Mouse (Mus musculus) C2C12 (cell line): ENCODE measurements around the gene Wnt10a. TPM values are rescaled to one million over a fixed set of nuclear protein-coding genes. Genes with fewer than 3 reads are reported as not detected.
A peak's percentile ranks its signal among the peaks of the same experiment; 100 is the strongest.

Source experiments
- H3K27me3 ChIP-seq: one replicate; pipeline ENCODE4 v1.6.1; 2011; ENCODE audit not compliant: control insufficient read depth, insufficient read depth, insufficient read length
- H3K36me3 ChIP-seq: one replicate; pipeline ENCODE4 v1.6.1; 2011; ENCODE audit not compliant: control insufficient read depth, insufficient read depth
- H3K4me3 ChIP-seq: one replicate; pipeline ENCODE4 v1.5.1; 2011; ENCODE audit warnings: mild to moderate bottlenecking, control low read depth; ENCODE audit not compliant: poor library complexity, insufficient read depth, severe bottlenecking
- H3K79me2 ChIP-seq: one replicate; pipeline ENCODE4 v1.6.1; 2011; ENCODE audit not compliant: control insufficient read depth, insufficient read depth
- H3K79me3 ChIP-seq: one replicate; pipeline ENCODE4 v1.6.1; 2011; ENCODE audit warnings: low read depth, control low read depth
- H3ac ChIP-seq: one replicate; pipeline ENCODE3; 2011; ENCODE audit warnings: low read depth; ENCODE audit not compliant: control insufficient read depth, insufficient read length
- CEBPB ChIP-seq: IDR thresholded peaks from one replicate; pipeline ENCODE4 v1.6.1; 2011; ENCODE audit warnings: low read depth, mild to moderate bottlenecking, control low read depth, moderate library complexity
- CTCF ChIP-seq: IDR thresholded peaks from one replicate; pipeline ENCODE4 v1.5.1; 2011; ENCODE audit not compliant: control insufficient read depth, insufficient read depth, insufficient read length
- FOSL1 ChIP-seq: IDR thresholded peaks from one replicate; pipeline ENCODE4 v1.8.0; 2011; ENCODE audit warnings: mild to moderate bottlenecking, low read length; ENCODE audit not compliant: poor library complexity, insufficient read depth, severe bottlenecking
- MAX ChIP-seq: IDR thresholded peaks from one replicate; pipeline ENCODE4 v1.6.1; 2011; ENCODE audit warnings: mild to moderate bottlenecking, control low read depth
- MYOD1 ChIP-seq: IDR thresholded peaks from one replicate; pipeline ENCODE4 v1.6.1; 2011; ENCODE audit warnings: low read depth; ENCODE audit not compliant: control insufficient read depth, insufficient read length
- MYOG ChIP-seq: IDR thresholded peaks from one replicate; pipeline ENCODE4 v1.6.1; 2011; ENCODE audit not compliant: control insufficient read depth, insufficient read length; ENCODE audit errors: extremely low read depth
- USF1 ChIP-seq: IDR thresholded peaks from one replicate; pipeline ENCODE4 v1.6.1; 2011; ENCODE audit warnings: low read depth, mild to moderate bottlenecking, control low read depth, moderate library complexity
- polyA plus RNA-seq: library from polyadenylated mRNA; unstranded; fragments of >200 nt; fragmentation: generic; extraction: Trizol; gene quantifications from one replicate; pipeline ENCODE4 v1.2.1, GENCODE M21; 2012; ENCODE audit warnings: missing spikeins

Wnt10a gene
- polyA plus RNA-seq, 1 experiment: 12.9 TPM

DNA sequence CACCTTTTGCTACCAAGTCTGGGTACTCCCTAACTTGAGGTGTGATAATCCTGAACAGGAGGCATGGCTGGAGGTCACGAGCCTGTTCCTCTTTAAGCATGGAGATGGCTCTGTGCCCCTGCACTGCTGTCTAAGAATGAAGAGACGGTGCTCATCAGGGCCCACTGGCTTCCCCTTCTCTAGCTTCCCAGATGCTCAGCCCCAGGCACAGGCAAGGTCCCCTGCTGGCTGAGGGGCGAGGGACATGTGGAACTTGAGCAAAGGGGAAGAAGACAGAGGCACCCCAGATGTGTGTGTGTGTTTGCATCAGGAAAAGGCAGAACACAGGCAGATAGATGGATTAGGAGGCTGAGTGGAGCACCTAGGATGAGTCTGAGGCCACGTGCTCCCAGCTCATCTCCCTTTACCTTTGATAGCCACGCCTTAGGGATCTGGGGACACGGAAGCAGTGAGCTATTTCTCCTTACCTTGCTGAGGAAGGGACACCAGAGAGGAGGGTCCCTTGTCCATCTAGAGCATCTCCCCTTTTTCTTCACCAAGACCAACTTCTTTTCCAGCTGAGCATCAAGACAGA, 2.6 kb upstream of the Wnt10a start:
- Histone ChIP-seq H3K36me3 (no peaks in the 10 kb centered on the region), H3K79me2 (no peaks in the 10 kb centered on the region), H3K4me3 (no peak overlapping the region), H3ac (no peak overlapping the region), H3K79me3 (peaks cover 1% of the 10 kb centered on the region), H3K27me3 (no peaks in the 10 kb centered on the region)
- no peak for TF ChIP-seq CTCF
- TF ChIP-seq MYOG: no peak
- TF ChIP-seq FOSL1: no peak
- TF ChIP-seq MYOD1: no peak
- no peak for TF ChIP-seq USF1
- no peak for TF ChIP-seq MAX
- TF ChIP-seq CEBPB: no peak

DNA sequence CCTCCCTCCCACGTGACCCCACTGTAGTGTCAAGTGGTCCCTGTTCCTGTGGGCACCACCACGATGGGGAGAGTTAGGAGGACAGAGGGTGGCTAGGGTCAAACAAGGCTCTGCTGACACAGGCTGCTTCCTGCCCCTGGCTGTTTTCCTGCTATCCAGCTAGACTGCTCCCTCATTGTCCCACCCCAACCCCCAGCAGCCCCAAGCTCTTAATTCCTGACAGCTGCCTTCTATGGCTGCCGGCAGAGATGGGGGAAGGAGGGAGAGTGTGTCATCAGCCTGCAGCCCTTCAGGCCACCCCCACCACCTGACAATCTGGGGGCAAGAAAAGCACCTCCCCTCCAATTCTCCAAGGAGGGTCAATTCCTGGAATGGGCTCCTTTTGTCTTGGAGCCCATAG, 1.2 kb upstream of the Wnt10a start:
- Histone ChIP-seq H3K36me3 (no peaks in the 10 kb centered on the region), H3K27me3 (no peaks in the 10 kb centered on the region), H3ac (no peak overlapping the region), H3K79me3 (peaks cover 1% of the 10 kb centered on the region), H3K4me3 (no peak overlapping the region), H3K79me2 (no peaks in the 10 kb centered on the region)
- TF ChIP-seq FOSL1 (no peak), MYOD1 (no peak), USF1 (no peak), CTCF (no peak), CEBPB (no peak), MYOG (no peak), MAX (no peak)

DNA sequence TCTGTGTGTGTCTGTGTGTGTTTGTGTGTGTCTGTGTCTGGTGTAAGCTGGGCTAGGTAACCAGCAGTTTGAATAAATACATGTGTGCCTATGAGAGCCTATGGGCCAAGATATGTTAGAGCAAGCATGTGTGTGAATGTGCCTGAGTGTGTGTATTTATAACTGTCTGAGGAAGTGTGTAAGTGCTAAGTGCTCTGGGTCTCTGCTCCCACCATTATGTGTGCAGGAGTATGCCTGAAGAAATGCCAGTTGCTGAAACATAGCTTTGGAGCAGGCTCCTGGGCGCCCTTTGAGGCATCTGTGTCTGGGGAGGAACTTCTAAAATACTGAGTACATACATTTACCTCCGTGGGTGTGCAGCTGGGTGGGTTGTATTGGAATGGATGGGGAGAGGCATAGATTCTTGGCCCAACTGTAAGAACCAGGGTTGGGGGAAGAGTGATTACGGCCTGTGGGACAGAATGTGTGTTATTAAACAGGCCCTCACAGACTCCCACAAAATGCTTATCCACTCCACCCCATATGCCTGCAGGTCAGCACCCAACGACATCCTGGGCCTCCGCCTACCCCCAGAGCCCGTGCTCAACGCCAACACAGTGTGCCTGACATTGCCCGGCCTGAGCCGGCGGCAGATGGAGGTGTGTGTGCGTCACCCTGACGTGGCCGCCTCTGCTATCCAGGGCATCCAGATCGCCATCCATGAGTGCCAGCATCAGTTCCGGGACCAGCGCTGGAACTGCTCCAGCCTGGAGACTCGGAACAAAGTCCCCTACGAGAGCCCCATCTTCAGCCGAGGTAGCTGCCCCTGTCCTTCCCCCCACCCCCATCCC, 1.7 kb downstream of the Wnt10a start:
- no peaks in the 10 kb centered on the region for H3K27me3 ChIP-seq
- no peaks in the 10 kb centered on the region for H3K79me2 ChIP-seq
- no peak for TF ChIP-seq CTCF
- TF ChIP-seq FOSL1: no peak
- no peak for TF ChIP-seq MYOD1
- TF ChIP-seq USF1: no peak
- peaks cover 1% of the 10 kb centered on the region for H3K79me3 ChIP-seq
- H3K36me3 ChIP-seq: no peaks in the 10 kb centered on the region
- no peak overlapping the region for H3ac ChIP-seq
- peak overlapping the region; percentile 26 for H3K4me3 ChIP-seq

DNA sequence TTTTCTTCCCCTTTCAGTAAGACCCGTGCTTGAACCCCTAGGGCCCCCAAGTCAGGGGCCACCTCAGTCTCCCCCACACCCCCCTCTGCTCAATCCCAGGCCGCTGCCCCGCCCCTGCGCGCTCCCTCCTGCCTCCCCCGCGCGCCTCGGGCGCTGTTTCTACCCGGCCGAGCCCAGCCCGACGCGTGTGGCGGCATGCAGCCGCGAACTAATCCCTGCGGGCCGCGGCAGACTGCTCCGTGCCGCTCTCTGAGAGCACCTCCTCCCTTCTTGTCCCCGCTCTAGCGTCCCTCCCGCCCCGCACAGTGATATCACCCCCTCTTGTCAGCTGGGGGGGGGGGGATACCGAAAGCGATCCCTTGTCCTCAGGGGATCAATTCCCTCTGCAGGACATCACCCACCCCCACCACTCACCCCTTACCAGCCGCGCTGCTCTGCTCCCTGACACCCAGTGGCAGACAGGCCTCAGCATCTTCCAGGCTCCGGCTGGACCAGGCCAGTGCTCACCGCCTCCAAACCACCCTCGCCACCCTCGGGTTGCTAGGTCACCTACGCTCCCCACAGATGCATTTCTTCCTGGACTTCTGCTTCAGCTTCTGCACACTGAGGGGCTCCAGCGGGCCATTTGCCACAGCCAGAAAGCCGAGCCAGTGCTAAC, 3.3 kb downstream of the Wnt10a start:
- H3K27me3 ChIP-seq: no peaks in the 10 kb centered on the region
- no peak for TF ChIP-seq CTCF
- TF ChIP-seq MYOD1: no peak
- TF ChIP-seq USF1: no peak
- TF ChIP-seq FOSL1: no peak
- TF ChIP-seq MAX: no peak
- no peak for TF ChIP-seq CEBPB
- TF ChIP-seq MYOG: no peak
- no peaks in the 10 kb centered on the region for H3K36me3 ChIP-seq
- no peak overlapping the region for H3K4me3 ChIP-seq
- no peak overlapping the region for H3ac ChIP-seq
- H3K79me3 ChIP-seq: peaks cover 1% of the 10 kb centered on the region
- no peaks in the 10 kb centered on the region for H3K79me2 ChIP-seq

- Histone ChIP-seq H3K79me3 (peaks cover 1% of the 10 kb centered on the region), H3K36me3 (no peaks in the 10 kb centered on the region), H3ac (no peak overlapping the region), H3K4me3 (no peak overlapping the region), H3K79me2 (no peaks in the 10 kb centered on the region), H3K27me3 (no peaks in the 10 kb centered on the region)
- TF ChIP-seq CTCF: no peak
- TF ChIP-seq FOSL1: no peak
These were observed 3.8 kb downstream of the Wnt10a start for GRCm38 (mm10) chr1:74795145-74795529.

DNA sequence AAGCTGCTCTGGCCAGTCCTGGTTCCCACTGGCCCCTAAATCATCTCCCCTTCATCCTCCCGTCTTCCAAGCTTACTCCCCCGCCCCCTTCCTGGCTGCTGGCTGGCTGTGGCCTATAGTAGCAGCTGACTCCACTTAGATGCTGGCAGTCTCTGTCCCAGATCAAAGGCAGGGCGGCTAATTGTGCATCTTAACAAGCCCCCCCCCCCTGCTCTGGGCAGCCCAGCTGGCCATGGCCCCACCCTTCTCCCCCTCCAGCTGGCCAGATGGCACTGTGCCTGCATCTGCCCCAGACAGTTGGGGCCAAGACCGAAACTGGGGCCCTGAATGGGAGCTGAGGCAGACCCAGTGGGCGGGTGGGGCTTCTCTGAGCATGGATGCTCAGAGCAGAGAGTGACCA, 6.1 kb downstream of the Wnt10a start:
- Histone ChIP-seq H3K4me3 (no peak overlapping the region), H3K79me2 (no peaks in the 10 kb centered on the region), H3K27me3 (no peaks in the 10 kb centered on the region), H3K36me3 (no peaks in the 10 kb centered on the region), H3ac (no peak overlapping the region), H3K79me3 (peaks cover 1% of the 10 kb centered on the region)
- TF ChIP-seq FOSL1 (no peak), MYOG (no peak), USF1 (no peak), CTCF (no peak), CEBPB (no peak), MAX (no peak), MYOD1 (no peak)
